Mouse (Mus musculus) heart, adult 9 months (tissue): ENCODE measurements around the gene Tbc1d1.
A peak's percentile ranks its signal among the peaks of the same experiment; 100 is the strongest.

ENCODE experiments used
- DNase-seq, 2 experiments: peaks; one replicate each; pipeline ENCODE4 v3.0.0; 2022; ENCODE audit warnings: low spot score in 2 of 2

Gene Tbc1d1

GRCm38 (mm10) chr5:64237263-64237662, 81.2 kb downstream of the Tbc1d1 start:
- no peak for DNase-seq

- DNase-seq, result no peak
Measured at GRCm38 (mm10) chr5:64237693-64238092, 81.6 kb downstream of the Tbc1d1 start.

- no peak for DNase-seq
Measured at GRCm38 (mm10) chr5:64238894-64239652, 83.0 kb downstream of the Tbc1d1 start.

GRCm38 (mm10) chr5:64240941-64241682, 85.0 kb downstream of the Tbc1d1 start:
- DNase-seq, result peak in 1 of 2 experiments; percentile 27

- no peak for DNase-seq
Measured at GRCm38 (mm10) chr5:64241867-64242266, 85.8 kb downstream of the Tbc1d1 start.

- no peak for DNase-seq
Measured at GRCm38 (mm10) chr5:64242795-64243455, 86.8 kb downstream of the Tbc1d1 start.

- no peak for DNase-seq
Measured at GRCm38 (mm10) chr5:64243666-64244065, 87.6 kb downstream of the Tbc1d1 start.

- DNase-seq, result no peak
Measured at GRCm38 (mm10) chr5:64244283-64244682, 88.2 kb downstream of the Tbc1d1 start.

GRCm38 (mm10) chr5:64244745-64245144, 88.6 kb downstream of the Tbc1d1 start:
- DNase-seq, result no peak

GRCm38 (mm10) chr5:64251435-64251834, 95.3 kb downstream of the Tbc1d1 start:
- DNase-seq, result no peak

GRCm38 (mm10) chr5:64254278-64254677, 98.2 kb downstream of the Tbc1d1 start:
- DNase-seq, result no peak

GRCm38 (mm10) chr5:64254988-64255387, 98.9 kb downstream of the Tbc1d1 start:
- no peak for DNase-seq

GRCm38 (mm10) chr5:64263348-64263747, 107.2 kb downstream of the Tbc1d1 start:
- no peak for DNase-seq

GRCm38 (mm10) chr5:64263898-64264478, 107.9 kb downstream of the Tbc1d1 start:
- no peak for DNase-seq

- DNase-seq, result no peak
Measured at GRCm38 (mm10) chr5:64265145-64265544, 109.0 kb downstream of the Tbc1d1 start.

GRCm38 (mm10) chr5:64265906-64266305, 109.8 kb downstream of the Tbc1d1 start:
- DNase-seq, result no peak

- no peak for DNase-seq
Measured at GRCm38 (mm10) chr5:64266534-64266933, 110.4 kb downstream of the Tbc1d1 start.

- DNase-seq, result no peak
Measured at GRCm38 (mm10) chr5:64267279-64267678, 111.2 kb downstream of the Tbc1d1 start.

- no peak for DNase-seq
Measured at GRCm38 (mm10) chr5:64269669-64270068, 113.6 kb downstream of the Tbc1d1 start.

- DNase-seq, result no peak
Measured at GRCm38 (mm10) chr5:64273517-64273916, 117.4 kb downstream of the Tbc1d1 start.

GRCm38 (mm10) chr5:64274296-64274695, 118.2 kb downstream of the Tbc1d1 start:
- no peak for DNase-seq
